Mouse (Mus musculus) right cerebral cortex, postnatal 10 days (tissue): ENCODE results near the gene Celf5.

Source experiments
- DNase-seq, 2 experiments: peaks; one replicate each; pipeline ENCODE4 v3.0.0; 2021; ENCODE audit warnings: low spot score in 2 of 2

Gene Celf5

DNA sequence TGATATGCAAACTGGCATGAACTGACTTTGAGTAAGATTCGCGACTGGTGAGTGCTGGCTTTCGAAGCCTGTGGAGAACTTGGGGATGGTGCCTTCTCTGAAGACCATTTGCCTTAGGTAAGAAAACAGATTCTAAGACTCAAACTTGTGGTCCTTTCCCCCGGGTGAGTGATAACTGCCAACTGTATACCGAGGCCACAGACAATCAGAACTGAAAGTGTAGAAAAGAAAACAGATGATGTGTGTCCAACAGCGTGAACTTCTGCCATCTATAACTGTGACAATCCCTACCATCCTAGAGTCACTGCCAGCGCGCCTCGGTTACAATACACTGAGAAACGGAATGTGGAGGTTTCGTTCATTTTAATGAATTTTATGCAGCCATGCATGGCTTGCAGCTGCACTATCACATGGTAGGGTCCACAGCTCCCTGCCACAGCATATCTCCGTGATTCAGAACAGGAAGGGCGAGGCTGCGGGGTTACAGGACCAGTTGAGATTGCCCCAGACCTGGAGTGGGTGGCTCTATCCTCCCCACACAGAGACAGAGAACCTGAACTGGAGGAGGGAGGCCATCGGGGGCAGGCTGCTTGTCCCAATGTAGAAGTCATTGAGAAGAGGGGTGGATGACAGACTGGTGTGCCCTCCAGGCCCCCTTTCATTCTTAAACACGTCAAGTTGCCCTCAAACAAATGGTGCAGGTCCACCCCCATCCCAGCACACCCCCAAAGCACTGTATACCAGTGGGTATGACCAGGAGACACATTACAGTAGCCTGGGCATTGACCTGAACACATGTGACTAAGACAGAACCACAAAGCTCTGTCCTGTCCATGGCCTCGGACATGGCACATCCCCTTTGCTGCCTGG lies 15.1 kb upstream of the Celf5 start:
- DNase-seq, result peak in 1 of 2 experiments; percentile 53

DNA sequence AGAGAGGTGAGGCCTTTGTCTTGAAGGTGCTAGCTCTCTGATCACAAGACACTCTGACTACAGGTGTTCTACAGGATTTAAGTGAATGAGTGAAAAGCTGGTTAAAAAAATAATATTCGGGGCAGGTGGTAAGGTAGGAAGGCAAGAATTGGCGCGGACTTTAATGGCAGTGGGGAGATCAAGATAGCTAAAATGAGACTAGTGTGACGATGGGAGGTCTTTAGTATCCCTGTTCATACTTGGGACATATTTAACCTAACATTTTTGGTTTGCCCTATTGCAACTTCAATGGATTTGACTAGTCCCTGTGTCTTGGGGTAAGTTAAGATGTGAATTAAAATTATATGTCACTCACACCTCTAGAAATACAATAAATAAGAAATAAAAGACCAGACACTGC lies 14.5 kb upstream of the Celf5 start:
- no peak for DNase-seq

DNA sequence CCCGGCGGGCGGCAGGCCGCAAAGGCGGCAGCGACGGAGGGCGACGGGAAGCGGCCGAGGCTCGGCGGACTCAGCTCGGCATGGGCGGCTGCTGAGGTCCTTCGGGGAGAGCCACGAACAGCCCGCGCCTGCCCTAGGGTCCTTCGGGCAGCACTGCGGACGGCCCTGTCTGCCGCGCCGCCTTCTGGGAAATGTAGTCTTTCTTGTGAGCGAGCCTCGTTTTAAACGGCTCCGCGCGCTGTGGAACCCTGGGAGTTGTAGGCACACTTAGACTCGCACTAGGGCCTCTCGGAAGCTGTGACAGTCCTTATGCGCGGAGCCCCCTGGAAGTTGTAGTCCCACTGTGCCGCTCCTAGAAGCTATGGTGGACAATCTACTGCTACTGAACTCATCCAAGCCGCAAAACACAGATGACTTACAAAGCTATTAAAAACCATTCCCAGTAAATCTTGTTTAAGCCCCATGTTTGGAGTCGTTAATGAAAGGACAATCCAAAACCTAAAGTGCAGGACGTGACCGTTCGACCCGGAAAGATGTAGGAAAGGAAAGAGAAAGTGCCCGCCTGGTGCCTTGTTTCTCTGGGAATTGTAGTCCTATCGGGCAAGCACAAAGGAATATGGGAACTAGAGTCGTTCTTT lies 13.9 kb upstream of the Celf5 start, which contains the start of gene Ncln:
Gene Ncln (minus strand): TSS at position 129 of the 638 bp plus-strand sequence.
- peak; percentile 99 to 100 for DNase-seq

DNA sequence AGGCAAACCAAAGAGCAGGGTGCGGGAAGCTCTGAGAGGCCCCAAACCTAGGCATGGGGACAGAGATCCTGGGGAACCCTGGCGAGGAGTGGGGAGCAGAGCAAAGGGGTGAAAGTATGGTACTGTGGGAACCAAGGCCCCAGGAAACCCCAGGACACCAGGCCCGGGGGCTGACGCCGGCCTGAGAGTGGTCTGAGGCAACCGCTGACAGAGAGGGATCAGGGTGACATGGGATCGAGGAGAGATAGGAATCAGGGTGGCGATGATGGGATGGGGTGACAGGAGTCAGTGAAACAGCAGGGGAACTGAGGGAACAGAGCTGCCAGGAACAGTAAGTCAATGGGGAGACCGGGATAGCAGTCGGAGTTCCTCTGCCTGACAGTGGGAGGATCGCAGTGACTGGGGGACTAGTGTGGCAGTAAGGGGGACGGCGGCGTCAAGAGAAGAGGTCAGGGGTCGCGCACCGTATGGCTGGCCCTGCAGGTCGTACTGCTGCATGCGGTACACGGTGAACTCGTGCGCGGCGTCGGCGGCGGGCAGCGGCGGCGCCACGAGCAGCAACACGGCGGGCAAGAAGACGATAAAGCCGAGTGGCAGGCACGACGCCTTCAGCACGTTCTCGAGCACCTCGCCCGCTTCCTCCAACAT lies 13.2 kb upstream of the Celf5 start:
- DNase-seq, result peak; percentile 68 to 84

GRCm38 (mm10) chr10:81495151-81495550 lies 12.6 kb upstream of the Celf5 start:
- peak in 1 of 2 experiments; percentile 45 for DNase-seq

DNA sequence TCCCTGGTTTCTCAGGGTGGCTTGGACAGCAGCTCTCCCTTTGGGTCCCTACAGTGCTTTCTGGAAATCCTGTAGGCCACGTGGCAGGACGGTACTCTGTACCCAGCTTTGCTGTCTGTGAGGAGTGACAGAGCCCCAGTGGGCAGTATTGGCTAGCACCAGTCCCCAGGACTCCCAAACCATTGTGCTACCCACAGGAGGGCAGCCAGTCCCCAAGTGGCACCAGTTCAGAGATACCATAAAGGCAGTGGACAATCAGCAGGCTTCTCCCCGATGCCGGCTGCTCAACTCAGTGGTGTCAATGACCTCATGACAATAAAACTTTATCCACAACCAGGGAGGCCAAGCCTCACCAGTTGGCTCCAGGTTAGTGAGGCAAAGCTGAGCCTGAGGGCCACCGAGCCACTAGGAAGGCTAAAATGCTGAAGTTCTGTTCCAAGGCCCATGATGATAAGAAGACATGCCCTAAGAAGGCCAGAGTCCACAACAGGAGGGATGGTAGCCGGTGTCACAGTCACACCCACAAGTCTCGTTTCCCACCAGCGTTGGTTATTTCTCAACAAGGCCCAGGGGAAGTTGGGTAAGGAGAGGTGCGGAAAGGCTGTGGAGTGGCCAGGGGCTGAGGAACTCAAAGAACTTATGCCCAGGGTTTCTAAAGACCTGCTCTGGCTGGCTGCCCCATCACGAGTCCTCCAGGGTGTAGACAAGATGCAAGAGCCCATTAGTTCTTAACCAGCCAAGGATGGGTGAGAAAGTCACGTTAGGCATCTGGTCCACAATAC lies 11.9 kb upstream of the Celf5 start:
- peak in 1 of 2 experiments; percentile 42 for DNase-seq

GRCm38 (mm10) chr10:81493601-81494220 lies 11.2 kb upstream of the Celf5 start:
- DNase-seq, result no peak

DNA sequence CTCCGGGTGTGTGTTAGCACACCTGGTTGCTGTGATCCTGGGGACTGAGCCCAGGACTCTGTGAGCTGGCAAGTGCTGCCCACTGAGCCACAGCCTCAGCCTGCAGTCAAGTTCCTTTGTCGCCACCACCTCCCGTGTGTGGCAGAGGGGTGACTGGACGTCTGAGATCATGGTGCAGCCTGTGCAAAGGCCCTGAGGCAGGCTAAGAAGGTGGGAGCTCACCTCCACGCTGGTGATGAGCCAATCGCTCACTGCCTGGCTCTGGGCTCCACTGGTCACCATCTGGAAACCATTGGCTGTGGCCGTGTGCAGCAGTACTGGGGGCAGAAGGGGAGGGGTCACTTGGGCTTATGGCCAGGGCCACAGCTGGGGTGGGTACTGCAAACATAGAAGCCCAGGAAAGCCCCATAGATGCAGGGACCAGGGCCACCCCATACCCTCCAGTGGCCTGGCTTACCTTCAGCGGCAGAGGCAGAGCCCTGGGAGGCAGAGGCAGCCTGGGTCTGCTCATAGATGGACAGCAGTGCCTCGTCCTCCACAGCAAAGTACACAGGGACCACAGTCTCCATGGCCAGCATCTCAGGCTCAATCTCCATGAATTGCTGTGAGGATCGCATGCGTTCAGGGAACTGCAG lies 10.2 kb upstream of the Celf5 start:
- DNase-seq, result no peak

- DNase-seq, result peak in 1 of 2 experiments; percentile 25
Observed at GRCm38 (mm10) chr10:81491018-81491417, 8.5 kb upstream of the Celf5 start.

GRCm38 (mm10) chr10:81489941-81490340 lies 7.4 kb upstream of the Celf5 start:
- DNase-seq, result no peak

- DNase-seq, result no peak
Observed at GRCm38 (mm10) chr10:81488081-81488480, 5.6 kb upstream of the Celf5 start.

DNA sequence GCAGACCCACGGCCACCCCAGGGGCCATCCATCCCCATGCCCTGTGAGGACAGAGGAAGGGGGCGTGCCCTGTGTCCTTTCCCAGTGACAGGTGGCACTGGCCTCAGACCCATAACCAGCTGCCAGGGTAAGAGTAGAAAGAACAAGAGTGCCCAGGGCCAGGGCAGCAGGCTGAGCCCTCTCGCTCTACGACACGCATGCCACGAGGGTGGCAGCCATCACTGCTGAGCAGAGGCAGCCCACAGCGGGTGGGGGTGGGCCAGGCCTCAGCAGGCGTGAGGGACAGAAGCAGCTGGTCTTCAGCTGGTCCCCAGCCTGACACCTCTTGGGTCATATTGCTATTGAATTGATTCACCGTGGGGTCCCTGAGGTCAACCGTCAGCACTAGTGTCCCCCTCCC lies 4.0 kb upstream of the Celf5 start:
- no peak for DNase-seq

- no peak for DNase-seq
Observed at GRCm38 (mm10) chr10:81485479-81486018, 3.0 kb upstream of the Celf5 start.

DNA sequence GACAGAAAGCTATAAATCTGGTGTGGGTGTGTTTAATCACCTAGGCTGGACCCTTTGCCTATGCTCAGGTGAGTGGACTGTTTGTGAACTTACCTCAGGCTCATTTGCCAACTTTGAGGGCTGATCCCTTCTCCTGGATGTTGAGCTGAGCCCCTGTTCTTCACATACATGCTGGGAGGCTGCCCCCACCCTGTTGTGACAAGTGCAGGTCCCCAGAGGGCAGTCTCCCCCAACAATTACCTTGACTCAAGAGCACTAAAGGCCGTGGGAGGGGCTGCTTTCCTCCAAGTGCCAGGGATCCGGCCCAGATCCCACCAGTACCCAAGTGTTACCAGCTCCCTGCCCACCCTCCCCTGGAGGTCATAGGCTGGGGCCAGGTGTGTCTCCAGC lies 2.5 kb upstream of the Celf5 start:
- DNase-seq, result no peak

DNA sequence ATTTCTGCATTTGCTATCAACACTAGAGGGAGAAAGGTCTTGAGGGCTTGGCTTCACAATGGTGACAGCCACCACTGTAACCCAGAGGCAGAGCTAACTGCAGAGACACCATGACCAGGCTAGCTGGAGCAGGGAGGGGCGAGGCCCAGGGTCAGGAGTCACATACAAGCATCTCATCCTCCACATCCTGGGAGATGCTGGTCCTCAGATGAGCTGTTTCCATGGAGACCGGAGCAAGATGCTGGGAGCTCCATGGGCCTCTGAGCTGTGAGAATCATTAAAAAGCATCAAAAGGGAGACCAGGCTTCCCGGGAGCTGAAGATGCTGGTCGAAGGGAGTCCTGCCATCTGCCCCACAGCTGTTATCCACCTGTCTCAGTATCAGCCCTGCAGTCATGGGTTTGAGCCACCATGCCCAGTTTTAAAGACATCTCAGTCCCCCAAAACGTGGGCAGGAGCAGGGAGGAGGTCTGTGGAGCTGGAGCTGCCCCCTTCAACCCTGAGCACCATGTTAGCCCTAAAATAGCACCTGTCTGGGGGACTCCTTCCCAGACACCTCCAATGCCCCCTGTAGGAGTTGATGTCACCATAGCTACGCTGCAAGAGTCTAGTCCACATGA lies 2.0 kb upstream of the Celf5 start:
- DNase-seq, result peak; percentile 62 to 81

DNA sequence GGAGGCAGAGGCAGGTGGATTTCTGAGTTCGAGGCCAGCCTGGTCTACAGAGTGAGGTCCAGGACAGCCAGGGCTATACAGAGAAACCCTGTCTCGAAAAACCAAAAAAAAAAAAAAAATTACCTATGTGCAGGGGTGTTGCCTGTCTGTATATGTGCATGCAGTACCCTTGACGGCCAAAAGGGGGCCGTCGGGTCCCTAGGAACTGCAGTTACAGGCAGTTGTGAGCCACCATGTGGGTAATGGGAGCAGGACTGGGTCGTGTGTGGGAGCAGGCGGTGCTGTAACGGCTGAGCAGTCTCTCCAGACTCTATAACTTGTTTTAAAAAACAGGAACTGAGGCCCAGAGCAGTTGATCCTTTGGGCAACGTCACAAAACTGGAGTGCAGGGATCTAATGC lies 1.5 kb upstream of the Celf5 start:
- DNase-seq, result peak in 1 of 2 experiments; percentile 72

- peak in 1 of 2 experiments; percentile 60 for DNase-seq
Observed at GRCm38 (mm10) chr10:81481605-81482532, 640 bp downstream of the Celf5 start.

- no peak for DNase-seq
Observed at GRCm38 (mm10) chr10:81474461-81474860, 8.0 kb downstream of the Celf5 start.

- peak; percentile 95 to 97 for DNase-seq
Observed at GRCm38 (mm10) chr10:81473003-81473451, 9.5 kb downstream of the Celf5 start.
